Mouse (Mus musculus) small intestine, adult 2 months (tissue): Measurements from ENCODE around the gene Dse.

ENCODE experiments used
- CTCF ChIP-seq: fragments of 200-500 bp; IDR thresholded peaks from 2 replicates; pipeline ENCODE4 v1.5.1; 2012; ENCODE audit warnings: low read depth, mild to moderate bottlenecking, control low read depth, inconsistent platforms, low read length, moderate library complexity, mixed read lengths; ENCODE audit not compliant: insufficient replicate concordance, insufficient read length; ENCODE audit errors: extremely low read depth
- POLR2A ChIP-seq: fragments of 200-500 bp; IDR thresholded peaks from 2 replicates; pipeline ENCODE4 v1.6.1; 2012; ENCODE audit warnings: low read depth, mild to moderate bottlenecking, control low read depth, inconsistent platforms, low read length, moderate library complexity

GRCm38 (mm10) chr10:34235384-34235783 is 27.9 kb upstream of the Dse start:
- TF ChIP-seq CTCF (no peak), POLR2A (no peak)
